Mouse (Mus musculus) cerebellum, adult 2 months (tissue): ENCODE data around the gene Rpa3.

Experiments
- CTCF ChIP-seq: fragments of 200-500 bp; IDR thresholded peaks from 2 replicates; pipeline ENCODE4 v1.5.1; 2011; ENCODE audit warnings: low read depth, mild to moderate bottlenecking, control low read depth, low read length, moderate library complexity, borderline replicate concordance; ENCODE audit not compliant: insufficient read depth
- POLR2A ChIP-seq: fragments of 200-500 bp; IDR thresholded peaks from 2 replicates; pipeline ENCODE4 v1.6.1; 2011; ENCODE audit warnings: low read length, control low read depth, borderline replicate concordance; ENCODE audit not compliant: insufficient read depth

- no peak for TF ChIP-seq POLR2A
- TF ChIP-seq CTCF: no peak
These were observed 49.2 kb upstream of the Rpa3 start for GRCm38 (mm10) chr6:8307878-8308775.
